Mouse (Mus musculus): Measurements from ENCODE around the gene Rbmx. TPM values are rescaled to one million over a fixed set of nuclear protein-coding genes. Genes with fewer than 3 reads are reported as not detected.

Rbmx gene
- polyA plus RNA-seq, 1 experiment from 2014 or later: 134 TPM

GRCm38 (mm10) chrX:57338371-57339211 lies 54.2 kb downstream of the Rbmx start, which contains the start of gene Arhgef6:
Gene Arhgef6, minus strand, starts transcription at chrX:57338729.
- H3K4me1 ChIP-seq (ENCODE audit: control insufficient read depth, insufficient read depth, low read length): no peaks in the 10 kb centered on the region
- no peak for ATAC-seq (ENCODE audit: insufficient number of reproducible peaks, insufficient read depth, low FRiP score, low read depth)
- no peak within 1 kb of the TSS for H3K9ac ChIP-seq (replicated peaks; ENCODE audit: low read depth, low read length)
- no peak within 1 kb of the TSS for H3K27ac ChIP-seq (ENCODE audit: low read length)
- H3K9me3 ChIP-seq (ENCODE audit: control insufficient read depth, low read depth, low read length): no peaks in the 10 kb centered on the region
- no peak within 1 kb of the TSS for H3K4me2 ChIP-seq (replicated peaks; ENCODE audit: low read depth, low read length)
- no peak within 1 kb of the TSS for H3K4me3 ChIP-seq (ENCODE audit: low read depth, low read length)
- no peaks in the 10 kb centered on the region for H3K27me3 ChIP-seq (ENCODE audit: control insufficient read depth, insufficient read depth, low read length)
- H3K36me3 ChIP-seq (ENCODE audit: control insufficient read depth, insufficient read depth, low read length): no peaks in the 10 kb centered on the region
- WGBS: 48% methylated on average over 18 of the region's 18 CpGs

GRCm38 (mm10) chrX:57337582-57337981 lies 55.3 kb downstream of the Rbmx start:
- H3K4me1 ChIP-seq (ENCODE audit: control insufficient read depth, insufficient read depth, low read length): no peaks in the 10 kb centered on the region
- H3K4me3 ChIP-seq (ENCODE audit: low read depth, low read length): no peak overlapping the region
- no peaks in the 10 kb centered on the region for H3K36me3 ChIP-seq (ENCODE audit: control insufficient read depth, insufficient read depth, low read length)

GRCm38 (mm10) chrX:57336958-57337357 lies 55.9 kb downstream of the Rbmx start:
- Histone ChIP-seq H3K27ac (ENCODE audit: low read length) (no peak overlapping the region), H3K27me3 (ENCODE audit: control insufficient read depth, insufficient read depth, low read length) (no peaks in the 10 kb centered on the region), H3K36me3 (ENCODE audit: control insufficient read depth, insufficient read depth, low read length) (no peaks in the 10 kb centered on the region), H3K4me2 (replicated peaks; ENCODE audit: low read depth, low read length) (no peak overlapping the region), H3K4me3 (ENCODE audit: low read depth, low read length) (no peak overlapping the region), H3K9ac (replicated peaks; ENCODE audit: low read depth, low read length) (no peak overlapping the region), H3K4me1 (ENCODE audit: control insufficient read depth, insufficient read depth, low read length) (no peaks in the 10 kb centered on the region), H3K9me3 (ENCODE audit: control insufficient read depth, low read depth, low read length) (no peaks in the 10 kb centered on the region)
- 81% methylated on average over 9 of the region's 9 CpGs for WGBS
- ATAC-seq (ENCODE audit: insufficient number of reproducible peaks, insufficient read depth, low FRiP score, low read depth): no peak

More at GRCm38 (mm10) chrX:57337582-57337981, 55.3 kb downstream of the Rbmx start:
- no peaks in the 10 kb centered on the region for H3K9me3 ChIP-seq (ENCODE audit: control insufficient read depth, low read depth, low read length)
- no peak overlapping the region for H3K27ac ChIP-seq (ENCODE audit: low read length)
- ATAC-seq (ENCODE audit: insufficient number of reproducible peaks, insufficient read depth, low FRiP score, low read depth): no peak
- no peak overlapping the region for H3K9ac ChIP-seq (replicated peaks; ENCODE audit: low read depth, low read length)
- H3K4me2 ChIP-seq (replicated peaks; ENCODE audit: low read depth, low read length): no peak overlapping the region
- no peaks in the 10 kb centered on the region for H3K27me3 ChIP-seq (ENCODE audit: control insufficient read depth, insufficient read depth, low read length)

GRCm38 (mm10) chrX:57335313-57335712 lies 57.5 kb downstream of the Rbmx start:
- Histone ChIP-seq H3K4me3 (ENCODE audit: low read depth, low read length) (no peak overlapping the region), H3K4me2 (replicated peaks; ENCODE audit: low read depth, low read length) (no peak overlapping the region), H3K9ac (replicated peaks; ENCODE audit: low read depth, low read length) (no peak overlapping the region), H3K27ac (ENCODE audit: low read length) (no peak overlapping the region), H3K36me3 (ENCODE audit: control insufficient read depth, insufficient read depth, low read length) (no peaks in the 10 kb centered on the region), H3K9me3 (ENCODE audit: control insufficient read depth, low read depth, low read length) (no peaks in the 10 kb centered on the region), H3K27me3 (ENCODE audit: control insufficient read depth, insufficient read depth, low read length) (no peaks in the 10 kb centered on the region), H3K4me1 (ENCODE audit: control insufficient read depth, insufficient read depth, low read length) (no peaks in the 10 kb centered on the region)
- no peak for ATAC-seq (ENCODE audit: insufficient number of reproducible peaks, insufficient read depth, low FRiP score, low read depth)
- WGBS: 86% methylated on average over 6 of the region's 6 CpGs

Other genes starting within 250 kb of the Rbmx start
- not detected in 2 replicates for gene Cd40lg, start 180.9 kb downstream of the Rbmx start, polyA plus RNA-seq (2014; fragmentation: Nextera tagmentation; extraction: Ambion mirVana)
- gene Arhgef6, start 54.3 kb downstream of the Rbmx start, polyA plus RNA-seq (2014; fragmentation: Nextera tagmentation; extraction: Ambion mirVana): 4.4 and 5.4 TPM in 2 replicates
- gene Gm364, start 16.1 kb upstream of the Rbmx start, polyA plus RNA-seq (2014; fragmentation: Nextera tagmentation; extraction: Ambion mirVana): not detected in 2 replicates
- gene Gpr101, start 110.7 kb upstream of the Rbmx start, polyA plus RNA-seq (2014; fragmentation: Nextera tagmentation; extraction: Ambion mirVana): not detected in 2 replicates

Measured in stomach, embryonic 14.5 days (tissue).